In the genomic region with DNA sequence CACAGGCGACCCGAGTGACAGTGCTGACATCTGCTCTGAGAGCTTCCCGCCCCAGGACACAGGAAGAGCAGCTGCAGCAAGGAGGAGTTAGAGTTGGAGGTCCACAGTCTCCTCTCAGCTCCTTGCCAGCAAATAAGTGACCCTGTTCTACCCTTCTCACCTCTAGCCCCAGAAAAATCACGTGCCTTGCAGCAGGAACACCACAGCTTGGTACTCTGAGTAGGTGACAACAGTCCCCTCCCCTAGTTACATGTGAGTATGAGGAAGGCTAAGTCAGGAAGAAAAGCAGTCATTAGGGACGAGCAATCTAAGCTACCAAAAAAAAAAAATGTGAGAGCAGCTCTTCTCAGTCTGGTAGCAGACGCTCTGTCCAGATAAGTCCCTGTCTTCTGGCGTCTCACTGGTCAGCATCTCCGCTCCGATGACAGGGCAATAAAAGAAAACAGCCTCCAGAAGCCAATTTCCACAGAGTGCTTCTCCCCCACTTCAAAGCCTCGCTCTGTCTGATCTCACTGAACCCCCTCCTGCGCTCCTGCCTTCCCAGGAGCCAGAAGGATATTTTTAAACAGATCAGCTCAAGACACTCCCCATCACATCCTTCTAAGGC, we compare ENCODE assay signal across 7 mouse cellular contexts. TPM values are rescaled to one million over a fixed set of nuclear protein-coding genes. Genes with fewer than 3 reads are reported as not detected.
DNase-seq lines count a peak whose midpoint lies in the region; ATAC-seq and TF ChIP-seq lines count a peak whose summit lies in the region.

No protein-coding gene starts in this region.

- H3K4me1 ChIP-seq in hindbrain, embryonic 12.5 days: peaks cover 58% of the 10 kb centered on the region
- H3K4me1 ChIP-seq in liver, postnatal 0 days (ENCODE audit: insufficient read depth): peaks cover 38% of the 10 kb centered on the region

- H3K27ac ChIP-seq in hindbrain, embryonic 12.5 days: no peak overlapping the region
- peak overlapping the region; percentile 37 for H3K27ac ChIP-seq in liver, postnatal 0 days (ENCODE audit: low read depth)

- no peak overlapping the region for H3K4me2 ChIP-seq in hindbrain, embryonic 12.5 days (replicated peaks)
- H3K4me2 ChIP-seq in liver, postnatal 0 days (ENCODE audit: low read depth, low read length): peak overlapping the region; percentile 41; the same call in 1 of the 2 replicates

- DNase-seq in left cerebral cortex, postnatal 4 days: peak; percentile 28
- DNase-seq in left cerebral cortex, adult 8-10 months (ENCODE audit: low spot score in 2 of 2): no peak
- peak; percentile 33 for DNase-seq in embryo, embryonic 10.5 days (ENCODE audit: low spot score)
- no peak for DNase-seq in liver, postnatal 0 days
- no peak for DNase-seq in adipocyte (ENCODE audit: low spot score)
- DNase-seq in right cerebral cortex, postnatal 4 days: no peak

- ATAC-seq in hindbrain, embryonic 12.5 days (ENCODE audit: low FRiP score): no peak
- peak; percentile 72 for ATAC-seq in liver, postnatal 0 days

- TF ChIP-seq CTCF in liver, postnatal 0 days (IDR thresholded peaks at IDR 0.05; ENCODE audit: low read depth): no peak

- H3K27me3 ChIP-seq in hindbrain, embryonic 12.5 days: no peaks in the 10 kb centered on the region
- no peaks in the 10 kb centered on the region for H3K27me3 ChIP-seq in liver, postnatal 0 days (ENCODE audit: insufficient read depth, low read length)

- no peaks in the 10 kb centered on the region for H3K36me3 ChIP-seq in hindbrain, embryonic 12.5 days
- no peaks in the 10 kb centered on the region for H3K36me3 ChIP-seq in liver, postnatal 0 days (replicated peaks; ENCODE audit: insufficient read depth, low read length)

- 62% methylated on average over 11 of the region's 11 CpGs for WGBS in hindbrain, embryonic 12.5 days
- WGBS in liver, postnatal 0 days (ENCODE audit: insufficient replicate concordance): 30% methylated on average over 11 of the region's 11 CpGs

- TF ChIP-seq EP300 in liver, postnatal 0 days (IDR thresholded peaks at IDR 0.05; ENCODE audit: low read depth): 0 out of 2 replicates have a peak, but pooled peaks have one; percentile 14

- H3K4me3 ChIP-seq in hindbrain, embryonic 12.5 days: no peak overlapping the region
- H3K4me3 ChIP-seq in liver, postnatal 0 days (ENCODE audit: low read depth, low read length): no peak overlapping the region

- H3K9ac ChIP-seq in hindbrain, embryonic 12.5 days: 0 out of 2 replicates have a peak overlapping the region, but pooled peaks have one; percentile 20
- peak overlapping the region; percentile 34; the same call in 1 of the 2 replicates for H3K9ac ChIP-seq in liver, postnatal 0 days (replicated peaks)

- intact Hi-C loops in left cerebral cortex, postnatal 4 days (cut with DNase I): no loop called here

- no peaks in the 10 kb centered on the region for H3K9me3 ChIP-seq in hindbrain, embryonic 12.5 days (replicated peaks)
- no peaks in the 10 kb centered on the region for H3K9me3 ChIP-seq in liver, postnatal 0 days (ENCODE audit: low read length)

RNA-seq across cellular contexts. Expression of a gene that starts 6.1 kb away (rescaled TPM):
- total RNA-seq in left cerebral cortex, postnatal 4 days (2021): 10 to 100 TPM; 74.1 to 76.3 TPM
- 100 to 1,000 TPM; 106 to 113 (median 109) TPM for total RNA-seq in left cerebral cortex, adult 8-10 months (2022)
- 21.4 and 22.7 TPM in 2 replicates for polyA plus RNA-seq in hindbrain, embryonic 12.5 days (2016; fragmentation: Nextera tagmentation; extraction: Ambion mirVana)
- 9.6 and 10.6 TPM in 2 replicates for polyA plus RNA-seq in liver, postnatal 0 days (2015; fragmentation: Nextera tagmentation; extraction: Ambion mirVana)

RNA-seq across cellular contexts. Expression of a gene that starts 19.2 kb away (rescaled TPM):
- total RNA-seq in left cerebral cortex, postnatal 4 days (2021): 100 to 1,000 TPM; 639 to 650 TPM
- total RNA-seq in left cerebral cortex, adult 8-10 months (2022): 100 to 1,000 TPM; 495 to 632 (median 565) TPM
- 472 and 473 TPM in 2 replicates for polyA plus RNA-seq in hindbrain, embryonic 12.5 days (2016; fragmentation: Nextera tagmentation; extraction: Ambion mirVana)
- 315 and 325 TPM in 2 replicates for polyA plus RNA-seq in liver, postnatal 0 days (2015; fragmentation: Nextera tagmentation; extraction: Ambion mirVana)

RNA-seq across cellular contexts. Expression of a gene that starts 35.0 kb away (rescaled TPM):
- total RNA-seq in left cerebral cortex, postnatal 4 days (2021): 100 to 1,000 TPM; 202 to 219 TPM
- 100 to 1,000 TPM; 142 to 182 (median 164) TPM for total RNA-seq in left cerebral cortex, adult 8-10 months (2022)
- 16.4 and 16.9 TPM in 2 replicates for polyA plus RNA-seq in hindbrain, embryonic 12.5 days (2016; fragmentation: Nextera tagmentation; extraction: Ambion mirVana)
- polyA plus RNA-seq in liver, postnatal 0 days (2015; fragmentation: Nextera tagmentation; extraction: Ambion mirVana): 3.3 and 3.6 TPM in 2 replicates

Comparison
In these comparisons a context has a peak if more than half of its experiments do, and no peak if none do; other contexts are left out.
1. DNase-seq: peak in left cerebral cortex, postnatal 4 days (single experiment) and embryo, embryonic 10.5 days (single experiment); none in left cerebral cortex, adult 8-10 months (0 of 2), liver, postnatal 0 days (single experiment), adipocyte (single experiment) and right cerebral cortex, postnatal 4 days (single experiment).